Mouse (Mus musculus): ENCODE data around the gene Ofd1.

DNA sequence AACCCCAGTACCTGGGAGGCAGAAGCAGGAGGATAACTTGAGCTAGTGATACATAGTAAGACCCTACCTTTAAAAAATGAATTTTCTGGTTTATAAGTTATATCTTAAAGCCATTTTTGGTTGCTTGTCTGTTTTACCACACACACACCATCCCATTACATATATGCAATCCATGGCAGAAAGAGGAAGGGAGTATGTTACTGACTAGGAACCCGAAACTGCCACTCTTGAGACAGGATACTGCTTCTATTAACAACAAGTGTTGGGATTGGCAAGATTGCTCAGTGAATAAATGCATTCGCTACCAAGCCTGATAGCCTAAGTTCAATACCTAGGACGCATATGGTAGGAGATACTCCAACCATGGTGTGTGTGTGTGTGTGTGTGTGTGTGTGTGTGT, 84.2 kb downstream of the Ofd1 start:
- TF ChIP-seq CTCF (IDR thresholded peaks at IDR 0.05; ENCODE audit: low read depth, low read length) (no peak), POLR2A (IDR thresholded peaks at IDR 0.05; ENCODE audit: insufficient read depth, low read length) (no peak)
